Mouse (Mus musculus): ENCODE results near the gene Myo9b.

DNA sequence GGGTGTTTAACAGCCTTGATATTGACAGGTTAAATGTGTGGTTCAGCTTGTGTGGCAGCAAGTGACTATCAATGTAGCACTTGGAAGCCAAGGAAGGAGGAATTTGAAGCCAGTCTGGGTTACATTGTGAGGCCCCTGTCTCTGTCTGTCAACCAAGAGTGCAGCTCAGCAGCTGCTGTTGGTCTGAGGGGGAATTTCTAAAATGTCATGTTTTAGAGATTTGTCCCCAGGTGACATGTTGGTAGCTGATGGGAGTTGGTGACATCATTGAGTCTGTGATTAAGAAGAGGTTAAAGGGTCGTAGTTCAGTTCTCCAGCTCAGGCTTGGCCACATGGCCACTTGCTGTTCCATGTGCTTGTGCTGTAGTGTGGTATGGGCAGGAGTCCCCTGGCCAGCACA lies 24.9 kb downstream of the Myo9b start:
- TF ChIP-seq CTCF (IDR thresholded peaks at IDR 0.05; ENCODE audit: low read depth) (no peak), EP300 (optimal IDR thresholded peaks at IDR 0.05) (no peak)
